Mouse (Mus musculus): ENCODE data around the gene Ciao1. TPM values are rescaled to one million over a fixed set of nuclear protein-coding genes. Genes with fewer than 3 reads are reported as not detected.
A peak's percentile ranks its signal among the peaks of the same experiment; 100 is the strongest.
"Not testable (repeated sequence)": the region's sequence is repeated elsewhere in the genome, so short reads cannot be mapped to it uniquely, and the experiment has no call there.

The Ciao1 gene
- polyA plus RNA-seq (2012; rRNA removed) = 74.1 and 75.3 TPM in 2 replicates

- DNase-seq (ENCODE audit: extremely low spot score in 1 of 2, low spot score in 1 of 2) = peak; percentile 96 to 98
These were observed at the start of gene Ciao1, which contains the start of gene Tmem127 for GRCm38 (mm10) chr2:127247592-127248333. Gene Ciao1, minus strand, starts transcription at chr2:127247816. Gene Tmem127, plus strand, starts transcription at chr2:127247908.

- DNase-seq (ENCODE audit: extremely low spot score in 1 of 2, low spot score in 1 of 2) = no peak
These were observed 49.6 kb upstream of the Ciao1 start for GRCm38 (mm10) chr2:127297001-127297805.

- DNase-seq (ENCODE audit: extremely low spot score in 1 of 2, low spot score in 1 of 2) = no peak
These were observed 44.6 kb upstream of the Ciao1 start for GRCm38 (mm10) chr2:127292250-127292649.

GRCm38 (mm10) chr2:127278162-127278561 lies 30.5 kb upstream of the Ciao1 start:
- DNase-seq (ENCODE audit: extremely low spot score in 1 of 2, low spot score in 1 of 2) = no peak

- DNase-seq (ENCODE audit: extremely low spot score in 1 of 2, low spot score in 1 of 2) = no peak
These were observed 28.1 kb upstream of the Ciao1 start for GRCm38 (mm10) chr2:127275551-127276320.

GRCm38 (mm10) chr2:127274590-127274989 lies 27.0 kb upstream of the Ciao1 start:
- DNase-seq (ENCODE audit: extremely low spot score in 1 of 2, low spot score in 1 of 2) = no peak

- DNase-seq (ENCODE audit: extremely low spot score in 1 of 2, low spot score in 1 of 2) = no peak
These were observed 25.2 kb upstream of the Ciao1 start for GRCm38 (mm10) chr2:127272806-127273205.

GRCm38 (mm10) chr2:127272049-127272448 lies 24.4 kb upstream of the Ciao1 start:
- DNase-seq (ENCODE audit: extremely low spot score in 1 of 2, low spot score in 1 of 2) = not testable (repeated sequence)

- DNase-seq (ENCODE audit: extremely low spot score in 1 of 2, low spot score in 1 of 2) = peak in 1 of 2 experiments; percentile 56
These were observed 23.5 kb upstream of the Ciao1 start for GRCm38 (mm10) chr2:127271042-127271515.

- peak; percentile 56 to 83 for DNase-seq (ENCODE audit: extremely low spot score in 1 of 2, low spot score in 1 of 2)
These were observed 22.9 kb upstream of the Ciao1 start for GRCm38 (mm10) chr2:127270300-127271041.

- DNase-seq (ENCODE audit: extremely low spot score in 1 of 2, low spot score in 1 of 2) = peak; percentile 94 to 98
These were observed 22.1 kb upstream of the Ciao1 start, which contains the start of gene Stard7 for GRCm38 (mm10) chr2:127269491-127270299. Gene Stard7, plus strand, starts transcription at chr2:127270218.

GRCm38 (mm10) chr2:127267854-127268253 lies 20.2 kb upstream of the Ciao1 start:
- DNase-seq (ENCODE audit: extremely low spot score in 1 of 2, low spot score in 1 of 2) = no peak

- DNase-seq (ENCODE audit: extremely low spot score in 1 of 2, low spot score in 1 of 2) = no peak
These were observed 14.9 kb upstream of the Ciao1 start for GRCm38 (mm10) chr2:127262480-127262879.

GRCm38 (mm10) chr2:127259340-127259739 lies 11.7 kb upstream of the Ciao1 start:
- DNase-seq (ENCODE audit: extremely low spot score in 1 of 2, low spot score in 1 of 2) = peak in 1 of 2 experiments; percentile 52

- DNase-seq (ENCODE audit: extremely low spot score in 1 of 2, low spot score in 1 of 2) = no peak
These were observed 7.7 kb upstream of the Ciao1 start for GRCm38 (mm10) chr2:127255294-127255693.

- DNase-seq (ENCODE audit: extremely low spot score in 1 of 2, low spot score in 1 of 2) = no peak
These were observed 7.1 kb upstream of the Ciao1 start for GRCm38 (mm10) chr2:127254604-127255134.

- no peak for DNase-seq (ENCODE audit: extremely low spot score in 1 of 2, low spot score in 1 of 2)
These were observed 5.2 kb upstream of the Ciao1 start for GRCm38 (mm10) chr2:127252787-127253186.

- no peak for DNase-seq (ENCODE audit: extremely low spot score in 1 of 2, low spot score in 1 of 2)
These were observed 4.4 kb upstream of the Ciao1 start for GRCm38 (mm10) chr2:127251880-127252527.
